Mouse (Mus musculus) heart, embryonic 11.5 days (tissue): ENCODE data around the gene Zscan26. TPM values are rescaled to one million over a fixed set of nuclear protein-coding genes. Genes with fewer than 3 reads are reported as not detected.
"Not testable (repeated sequence)": the region's sequence is repeated elsewhere in the genome, so short reads cannot be mapped to it uniquely, and the experiment has no call there.

Experiments used
- ATAC-seq: fragments of 200-750 bp; cut with Nextera tagmentation; replicated peaks from 2 replicates; pipeline ENCODE4 v1.8.0; 2017; ENCODE audit warnings: moderate library complexity; ENCODE audit not compliant: insufficient number of reproducible peaks, low FRiP score, low TSS enrichment
- H3K27ac ChIP-seq: fragments of 300-500 bp; sonication (generic); 2 replicates; pipeline ENCODE4 v1.5.1; 2014; ENCODE audit warnings: mild to moderate bottlenecking, low read depth, low read length
- H3K27me3 ChIP-seq: fragments of 300-500 bp; sonication (generic); 2 replicates; pipeline ENCODE4 v1.6.1; 2014; ENCODE audit warnings: mild to moderate bottlenecking, low read length, mixed read lengths; ENCODE audit not compliant: control insufficient read depth, insufficient read depth
- H3K36me3 ChIP-seq: fragments of 300-500 bp; sonication (generic); 2 replicates; pipeline ENCODE4 v1.6.1; 2014; ENCODE audit warnings: mild to moderate bottlenecking, low read length, moderate library complexity, mixed read lengths; ENCODE audit not compliant: control insufficient read depth, insufficient read depth
- H3K4me1 ChIP-seq: fragments of 300-500 bp; sonication (generic); 2 replicates; pipeline ENCODE4 v1.6.1; 2014; ENCODE audit warnings: low read length; ENCODE audit not compliant: control insufficient read depth, insufficient read depth
- H3K4me2 ChIP-seq: fragments of 300-500 bp; sonication (generic); 2 replicates; pipeline ENCODE4 v1.6.1; 2014; ENCODE audit warnings: mild to moderate bottlenecking, moderate library complexity
- H3K4me3 ChIP-seq: fragments of 300-500 bp; sonication (generic); 2 replicates; pipeline ENCODE4 v1.5.1; 2014; ENCODE audit warnings: low read depth, low read length
- H3K9ac ChIP-seq: fragments of 300-500 bp; sonication (generic); 2 replicates; pipeline ENCODE4 v1.6.1; 2014; ENCODE audit warnings: mild to moderate bottlenecking, low read depth, low read length, moderate library complexity
- H3K9me3 ChIP-seq: fragments of 300-500 bp; sonication (generic); replicated peaks from 2 replicates; pipeline ENCODE4 v1.6.1; 2016; ENCODE audit warnings: low read length; ENCODE audit not compliant: control insufficient read depth
- WGBS: fragments of 180-500 bp; shearing (Covaris S2); extraction: QIAGEN DNeasy Blood & Tissue Kit; methylation state at CpG from one replicate; pipeline ENCODE4 v1.1.7; 2014; ENCODE audit not compliant: insufficient replicate concordance; 5-methylcytosine and 5-hydroxymethylcytosine counted together
- polyA plus RNA-seq: library from polyadenylated mRNA; unstranded; fragments of >200 nt; fragmentation: Nextera tagmentation; extraction: Ambion mirVana; gene quantifications from 2 replicates; pipeline ENCODE4 v1.2.1, GENCODE M21; 2014

The Zscan26 gene
- polyA plus RNA-seq, result 20.3 and 26.7 TPM in 2 replicates

- Histone ChIP-seq H3K4me3 (peak within 1 kb of the TSS; percentile 86), H3K9ac (peak within 1 kb of the TSS; percentile 88), H3K4me1 (peaks cover 12% of the 10 kb centered on the region), H3K36me3 (0 out of 2 replicates have a peak, but pooled peaks cover 3% of the 10 kb centered on the region), H3K9me3 (no peaks in the 10 kb centered on the region), H3K27me3 (no peaks in the 10 kb centered on the region), H3K27ac (peak within 1 kb of the TSS; percentile 78), H3K4me2 (peak within 1 kb of the TSS; percentile 74)
- ATAC-seq, result peak; percentile 75
- WGBS, result under 1% methylated on average over 23 of the region's 23 CpGs
Measured at GRCm38 (mm10) chr13:21453449-21453848, at the start of gene Zscan26. TSS of gene Zscan26 (minus strand) at chr13:21453730.

GRCm38 (mm10) chr13:21502296-21502695, 48.8 kb upstream of the Zscan26 start:
- 81% methylated on average over 5 of the region's 5 CpGs for WGBS
- H3K27me3 ChIP-seq, result no peaks in the 10 kb centered on the region
- H3K4me3 ChIP-seq, result no peak overlapping the region
- no peak overlapping the region for H3K27ac ChIP-seq
- no peak overlapping the region for H3K4me2 ChIP-seq
- no peak for ATAC-seq
- H3K4me1 ChIP-seq, result no peaks in the 10 kb centered on the region
- no peaks in the 10 kb centered on the region for H3K36me3 ChIP-seq
- H3K9me3 ChIP-seq, result no peaks in the 10 kb centered on the region
- H3K9ac ChIP-seq, result no peak overlapping the region

DNA sequence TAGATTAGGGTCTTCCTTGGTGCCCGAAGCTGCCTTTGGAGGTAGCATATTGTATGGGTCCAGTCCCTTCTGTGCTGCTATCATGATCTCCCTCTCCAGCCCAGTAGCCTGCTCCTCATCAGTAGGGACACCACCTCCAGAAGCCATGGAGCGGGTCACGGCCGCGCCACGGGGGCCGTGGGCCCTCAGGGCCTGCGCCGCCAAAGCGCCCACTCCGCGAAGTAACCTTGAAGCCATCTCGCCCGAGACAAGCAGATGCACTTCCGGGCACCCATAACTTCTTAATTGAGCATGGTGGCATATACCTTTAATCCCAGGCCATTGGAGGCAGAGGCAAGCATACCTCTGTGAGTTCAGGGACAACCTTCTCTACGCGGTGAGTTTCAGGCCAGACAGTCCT, 47.7 kb upstream of the Zscan26 start, which contains the start of gene Gm11273:
Gm11273 (minus strand) TSS at position 237 of the 400 bp plus-strand sequence.
- WGBS, result 91% methylated on average over 17 of the region's 17 CpGs
- not testable (repeated sequence) for H3K4me3 ChIP-seq, H3K4me1 ChIP-seq, H3K27ac ChIP-seq, H3K9ac ChIP-seq, ATAC-seq, H3K36me3 ChIP-seq, H3K9me3 ChIP-seq, H3K4me2 ChIP-seq, H3K27me3 ChIP-seq

GRCm38 (mm10) chr13:21495080-21495479, 41.5 kb upstream of the Zscan26 start, which contains the start of gene AK157302:
TSS of gene AK157302 (plus strand) at chr13:21495223.
- no peak within 1 kb of the TSS for H3K4me3 ChIP-seq
- H3K4me2 ChIP-seq, result no peak within 1 kb of the TSS
- no peak within 1 kb of the TSS for H3K9ac ChIP-seq
- WGBS, result 89% methylated on average over 21 of the region's 21 CpGs
- ATAC-seq, result no peak
- no peaks in the 10 kb centered on the region for H3K27me3 ChIP-seq
- no peaks in the 10 kb centered on the region for H3K9me3 ChIP-seq
- H3K36me3 ChIP-seq, result no peaks in the 10 kb centered on the region
- no peak within 1 kb of the TSS for H3K27ac ChIP-seq
- H3K4me1 ChIP-seq, result no peaks in the 10 kb centered on the region

DNA sequence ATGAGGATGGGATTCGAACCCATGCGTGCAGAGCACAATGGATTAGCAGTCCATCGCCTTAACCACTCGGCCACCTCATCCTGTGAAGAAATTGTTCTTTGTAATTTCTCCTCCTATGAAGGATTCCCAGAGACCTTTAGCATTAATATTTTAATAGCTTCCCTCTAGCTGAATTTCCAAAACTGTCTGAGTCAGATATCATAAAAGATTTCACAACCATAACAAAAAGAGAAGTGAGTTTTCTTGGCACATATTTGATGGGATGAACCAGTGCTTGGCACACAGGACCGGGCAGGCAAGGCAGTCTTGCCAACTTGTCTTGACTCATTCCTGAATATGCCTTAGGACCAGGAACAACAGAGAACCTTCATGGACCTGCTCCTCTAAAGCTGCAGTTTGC, 39.3 kb upstream of the Zscan26 start:
- Histone ChIP-seq H3K9ac (no peak overlapping the region), H3K27me3 (no peaks in the 10 kb centered on the region), H3K4me1 (no peaks in the 10 kb centered on the region), H3K9me3 (no peaks in the 10 kb centered on the region), H3K4me3 (no peak overlapping the region), H3K27ac (no peak overlapping the region), H3K36me3 (no peaks in the 10 kb centered on the region), H3K4me2 (no peak overlapping the region)
- WGBS, result 93% methylated on average over 5 of the region's 5 CpGs
- no peak for ATAC-seq

DNA sequence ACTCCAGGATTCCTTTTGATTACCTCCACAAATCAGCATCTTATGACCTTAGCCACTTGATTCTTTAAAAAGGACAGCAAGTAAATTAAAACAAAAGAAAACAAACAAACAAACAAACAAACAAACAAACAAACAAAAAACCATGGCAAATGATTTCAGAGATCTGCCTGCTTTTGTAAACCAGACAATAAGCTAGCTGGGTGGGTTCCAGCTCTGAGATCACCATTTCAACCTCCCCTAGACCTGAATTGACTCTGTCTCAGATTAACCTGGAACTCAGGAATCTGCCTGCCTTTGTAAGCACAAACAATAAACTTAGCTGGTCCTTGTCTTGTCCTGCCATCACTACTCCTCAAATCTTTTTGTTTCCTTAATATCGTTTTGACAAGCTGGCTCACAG, 33.4 kb upstream of the Zscan26 start:
- Histone ChIP-seq H3K4me1 (no peaks in the 10 kb centered on the region), H3K36me3 (0 out of 2 replicates have a peak, but pooled peaks cover 2% of the 10 kb centered on the region), H3K9ac (no peak overlapping the region), H3K27ac (no peak overlapping the region), H3K4me3 (no peak overlapping the region), H3K27me3 (no peaks in the 10 kb centered on the region), H3K4me2 (no peak overlapping the region), H3K9me3 (no peaks in the 10 kb centered on the region)
- 76% methylated on average over 1 of the region's 1 CpGs for WGBS
- no peak for ATAC-seq

GRCm38 (mm10) chr13:21478759-21479670, 25.5 kb upstream of the Zscan26 start, which contains the start of the genes Zkscan4 and Gm10065:
TSS of gene Zkscan4 (plus strand) at chr13:21478907.
TSS of gene Gm10065 (minus strand) at chr13:21479441.
- peak within 1 kb of the TSS; percentile 59 for H3K4me3 ChIP-seq
- peak; percentile 60 for ATAC-seq
- not testable (repeated sequence) for H3K9me3 ChIP-seq, H3K27me3 ChIP-seq, H3K4me1 ChIP-seq, H3K36me3 ChIP-seq
- H3K4me2 ChIP-seq, result peak within 1 kb of the TSS; percentile 72
- H3K27ac ChIP-seq, result peak within 1 kb of the TSS; percentile 54
- H3K9ac ChIP-seq, result peak within 1 kb of the TSS; percentile 74
- 3% methylated on average over 26 of the region's 31 CpGs for WGBS

DNA sequence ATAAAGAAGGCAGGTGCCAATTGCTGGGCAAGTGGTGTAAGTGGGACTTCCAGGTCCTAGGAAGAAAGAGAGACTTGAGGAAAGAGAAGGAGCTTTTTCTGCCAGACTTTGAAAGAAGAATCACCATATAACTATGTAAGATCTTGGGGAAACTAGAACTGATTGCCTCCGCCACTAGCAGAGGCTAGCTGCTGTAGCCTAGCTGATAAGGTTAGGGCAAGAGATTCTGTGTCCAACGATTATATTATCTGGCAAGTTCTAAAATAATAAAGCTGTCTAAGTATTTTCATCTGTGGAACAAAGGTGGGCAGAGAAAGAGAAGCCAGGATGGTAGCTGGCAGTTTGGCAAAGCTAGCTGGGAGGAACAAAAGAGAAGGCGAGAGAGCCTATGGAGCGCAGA, 18.9 kb upstream of the Zscan26 start:
- Histone ChIP-seq H3K36me3 (no peaks in the 10 kb centered on the region), H3K4me2 (peak overlapping the region; percentile 15; the same call in 1 of the 2 replicates), H3K27me3 (no peaks in the 10 kb centered on the region), H3K27ac (no peak overlapping the region), H3K9me3 (no peaks in the 10 kb centered on the region), H3K9ac (peak overlapping the region; percentile 44; the same call in 1 of the 2 replicates), H3K4me3 (no peak overlapping the region), H3K4me1 (0 out of 2 replicates have a peak, but pooled peaks cover 2% of the 10 kb centered on the region)
- 21% methylated on average over 4 of the region's 4 CpGs for WGBS
- no peak for ATAC-seq
